Mouse (Mus musculus) adrenal gland, postnatal 36 days (tissue): ENCODE results near the gene Aire. TPM values are rescaled to one million over a fixed set of nuclear protein-coding genes. Genes with fewer than 3 reads are reported as not detected.

ENCODE experiments used
- DNase-seq, 2 experiments: peaks; one replicate each; pipeline ENCODE4 v3.0.0; 2021; ENCODE audit warnings: mixed read lengths in 1 of 2
- long read RNA-seq, 2 experiments: library from polyadenylated mRNA; stranded (forward); transcript quantifications; one replicate each; pipeline ENCODE4 v2.0.0; 2021; ENCODE audit warnings: borderline sequencing depth in 2 of 2
- total RNA-seq, 2 experiments: library from RNA; stranded (reverse); gene quantifications; 2 replicates each; pipeline ENCODE4 v1.2.3; 2021

The Aire gene
- not detected for total RNA-seq
- long read RNA-seq, experiment 1 = 0 reads
- long read RNA-seq, experiment 2 = 0 reads

DNA sequence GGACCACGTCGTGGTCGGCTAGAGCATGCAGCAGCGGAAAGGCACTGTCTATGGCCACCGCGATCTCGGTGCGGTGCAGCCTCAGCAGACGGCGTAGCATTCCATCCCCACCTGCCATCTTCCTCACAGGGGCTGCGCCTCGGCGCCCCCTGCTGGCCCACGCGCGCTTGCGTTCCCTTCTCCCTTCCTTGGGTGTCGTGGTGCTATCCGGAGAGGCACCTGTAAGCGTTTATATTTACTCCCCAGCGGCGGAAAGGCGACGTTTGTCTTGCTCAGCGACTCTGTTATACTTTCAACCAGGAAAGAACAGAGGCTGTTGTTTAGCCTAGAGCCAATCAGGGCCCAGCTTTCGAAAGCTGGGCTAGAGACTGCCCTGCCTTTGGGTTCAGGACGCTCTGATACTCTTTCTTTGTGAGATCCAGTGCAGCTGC, at the start of gene Aire:
Gene Aire (minus strand): TSS at position 205 of the 431 bp plus-strand sequence.
- DNase-seq = peak; percentile 78 to 84

DNA sequence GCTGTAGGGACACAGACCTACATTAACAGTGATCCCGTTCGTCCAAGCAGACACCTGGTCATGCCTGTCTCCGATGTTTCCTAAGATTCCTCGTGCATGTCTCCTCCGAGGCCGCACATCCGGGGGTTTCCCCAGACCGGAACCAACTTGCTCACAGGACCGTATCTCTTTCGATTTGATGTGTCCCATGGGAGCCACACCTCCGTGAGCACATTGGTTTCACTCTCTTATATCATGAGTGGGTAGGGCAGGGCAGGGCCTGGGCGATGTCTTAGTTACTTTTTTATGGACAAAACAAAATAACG, 49.3 kb upstream of the Aire start:
- no peak for DNase-seq

DNA sequence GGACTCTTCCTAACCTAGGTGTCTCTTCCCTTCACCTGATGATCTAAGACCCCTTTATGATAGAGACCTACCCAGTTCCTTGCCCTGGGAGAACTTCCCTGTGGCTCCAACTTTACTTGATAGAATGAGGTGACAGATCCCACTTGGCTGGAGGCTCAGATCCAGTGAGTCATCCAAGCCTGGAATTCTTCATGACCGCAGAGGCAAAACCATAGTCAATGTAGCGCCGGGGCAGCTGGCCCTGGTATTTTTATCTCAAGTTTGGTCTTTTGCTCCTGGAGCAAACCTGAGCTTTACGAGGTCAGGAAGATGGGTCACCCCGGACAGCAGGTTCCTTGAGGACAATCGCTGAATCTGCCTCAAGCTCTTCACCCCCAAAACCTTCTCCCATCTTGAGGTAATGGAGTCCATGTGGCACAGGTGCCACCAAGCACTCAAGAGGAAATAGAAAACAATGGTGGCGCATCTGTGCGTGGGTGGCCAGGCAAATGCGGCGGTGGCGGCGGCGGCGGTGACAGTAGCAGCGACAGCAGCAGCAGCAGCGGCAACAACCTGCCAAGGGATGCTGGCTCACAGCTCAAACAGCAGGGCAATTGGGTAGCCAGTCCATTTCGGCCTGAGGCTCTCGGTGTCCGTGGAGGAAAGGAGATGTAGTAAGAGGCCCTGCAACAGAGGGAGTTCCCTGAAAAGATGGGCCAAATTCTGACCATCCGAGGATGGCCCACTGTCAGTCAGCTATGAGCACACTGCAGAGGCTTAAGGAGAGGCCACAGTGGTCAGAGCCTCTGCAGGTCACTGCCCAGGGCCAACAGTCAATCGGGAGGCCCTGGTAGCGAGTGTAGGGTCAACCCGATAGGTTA, 48.7 kb upstream of the Aire start:
- peak; percentile 69 for DNase-seq

DNA sequence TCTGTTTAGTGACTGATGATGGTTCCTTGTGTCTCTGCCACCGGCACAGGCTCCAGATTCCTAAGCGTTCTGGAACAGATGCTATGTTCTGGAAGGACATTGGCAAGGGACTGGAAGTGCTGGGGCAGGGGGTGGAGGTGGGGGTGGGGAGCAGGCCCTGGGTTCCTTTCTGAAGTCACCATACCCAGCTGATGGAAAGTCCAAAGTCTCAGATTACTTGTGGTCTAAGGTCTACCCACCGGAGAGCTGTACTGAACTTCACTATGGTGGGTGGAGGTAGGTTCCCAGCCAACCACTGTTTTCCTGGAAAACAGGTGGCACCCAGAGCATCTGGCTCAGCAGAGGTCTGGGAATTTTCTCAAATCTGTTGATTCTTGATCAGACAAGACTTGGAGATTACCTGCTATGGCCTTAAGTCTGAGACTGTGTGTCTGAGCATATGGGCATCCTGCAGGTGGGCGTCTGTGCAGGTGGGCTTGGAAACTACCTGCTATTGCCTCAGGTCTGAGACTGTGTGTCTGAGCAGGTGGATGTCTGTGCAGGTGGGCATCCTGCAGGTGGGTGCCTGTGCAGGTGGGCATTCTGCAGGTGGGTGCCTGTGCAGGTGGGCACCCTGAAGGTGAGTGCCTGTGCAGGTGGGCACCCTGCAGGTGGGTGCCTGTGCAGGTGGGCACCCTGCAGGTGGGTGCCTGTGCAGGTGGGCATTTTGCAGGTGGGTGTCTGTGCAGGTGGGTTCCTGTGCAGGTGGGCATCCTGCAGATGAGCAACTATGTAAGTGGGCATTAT, 47.5 kb upstream of the Aire start:
- DNase-seq = no peak

DNA sequence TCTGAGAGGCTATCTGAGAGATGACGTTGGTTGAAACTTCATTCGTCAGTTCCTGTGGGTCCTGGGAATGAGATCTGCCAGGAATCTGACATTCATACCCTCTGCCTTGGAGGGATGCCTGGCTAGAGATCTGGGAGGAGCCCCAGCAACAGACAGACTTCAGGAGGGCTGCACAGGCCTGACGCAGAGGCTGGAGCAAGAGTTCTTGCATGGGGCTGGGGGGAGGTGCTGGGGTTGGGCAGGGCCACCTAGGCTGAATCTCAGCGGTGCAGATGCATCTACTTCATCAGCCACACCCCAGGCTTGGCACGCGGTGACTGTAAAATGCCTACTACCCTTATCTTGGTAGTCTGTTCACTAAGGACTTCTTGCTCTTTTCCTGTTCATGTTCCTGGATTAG, 46.8 kb upstream of the Aire start:
- DNase-seq = no peak

DNA sequence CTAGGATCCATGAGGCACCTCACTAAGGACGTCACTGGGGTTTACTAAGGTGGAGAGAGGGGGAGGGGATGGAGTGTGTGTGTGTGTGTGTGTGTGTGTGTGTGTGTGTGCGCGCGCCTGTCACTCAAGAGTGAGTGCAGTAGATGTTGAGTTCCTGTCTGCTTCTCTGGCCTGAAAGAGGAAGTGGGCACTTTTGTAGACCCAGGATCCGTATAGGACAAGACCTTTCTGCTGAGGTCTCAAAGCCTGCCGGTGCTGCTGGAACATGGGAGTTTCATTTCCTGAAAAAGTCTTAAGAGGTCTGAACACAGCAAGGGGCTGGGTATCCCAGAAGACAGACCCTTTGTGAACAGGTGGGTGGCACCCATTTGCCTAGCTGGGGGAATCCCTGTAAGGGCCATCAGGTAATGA, 43.7 kb upstream of the Aire start:
- no peak for DNase-seq

DNA sequence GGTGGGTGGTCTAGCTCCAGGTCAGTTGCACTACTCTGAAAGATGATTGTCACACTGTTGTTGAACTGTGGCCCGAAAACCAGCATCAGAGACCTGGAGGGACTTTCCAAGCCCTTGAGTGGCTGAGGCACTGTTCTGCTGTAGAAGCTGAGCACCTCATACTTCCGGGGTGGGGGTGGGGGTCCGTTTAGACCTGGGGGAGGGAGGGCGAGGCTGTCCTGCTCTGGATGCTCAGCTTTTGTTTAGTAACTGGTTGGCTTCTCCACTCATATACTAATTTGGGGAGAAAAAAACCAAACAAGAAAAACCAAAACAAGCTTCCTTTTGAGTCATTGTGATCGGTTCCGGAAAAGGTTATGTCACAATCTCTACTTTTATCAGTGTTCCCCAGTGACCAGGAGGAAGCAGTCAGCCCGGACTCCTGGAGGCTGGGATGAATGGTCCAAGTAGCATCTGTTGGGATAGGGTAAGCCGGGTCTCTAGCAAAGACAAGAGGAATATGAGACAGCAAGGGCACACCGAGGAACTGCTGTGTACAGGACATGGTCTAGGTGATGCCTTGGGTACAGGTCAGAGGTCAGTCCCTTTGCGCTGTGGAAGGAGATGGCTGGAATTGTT, 43.1 kb upstream of the Aire start:
- no peak for DNase-seq

DNA sequence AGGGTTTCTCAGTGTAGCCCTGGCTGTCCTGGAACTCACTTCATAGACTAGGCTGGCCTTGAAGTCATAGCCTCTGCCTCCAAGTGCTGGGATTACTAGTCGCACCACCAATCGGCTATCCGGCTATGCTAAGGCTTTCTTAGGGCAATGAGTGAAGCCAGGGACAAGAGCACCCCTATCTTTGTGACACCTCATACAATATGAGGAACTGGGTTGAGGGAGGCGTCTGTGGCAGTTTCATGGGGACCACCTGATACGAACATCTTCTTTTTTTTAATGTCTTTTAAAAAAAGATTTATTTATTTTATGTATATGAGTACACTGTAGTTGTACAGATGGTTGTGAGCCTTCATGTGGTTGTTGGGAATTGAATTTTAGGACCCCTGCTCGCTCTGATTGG, 42.3 kb upstream of the Aire start:
- no peak for DNase-seq

DNA sequence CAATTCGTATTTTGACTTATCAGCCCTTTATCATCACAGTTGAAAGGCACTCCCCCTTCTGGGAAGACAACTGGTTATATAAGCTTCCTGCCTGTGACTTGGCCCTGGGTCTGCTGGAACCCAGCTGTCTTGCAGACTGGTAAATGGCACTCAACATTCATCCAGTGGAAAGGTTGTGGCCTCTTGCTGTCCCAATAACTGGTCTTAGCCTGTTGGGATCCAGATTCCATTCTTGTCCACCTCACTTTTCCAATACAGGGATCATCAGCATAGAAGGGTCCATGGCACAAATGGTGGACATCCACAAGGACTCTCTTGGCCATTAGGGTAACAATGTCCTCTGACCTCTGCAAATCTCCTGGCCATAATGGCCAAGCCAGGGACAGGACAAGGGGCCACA, 40.7 kb upstream of the Aire start:
- no peak for DNase-seq

DNA sequence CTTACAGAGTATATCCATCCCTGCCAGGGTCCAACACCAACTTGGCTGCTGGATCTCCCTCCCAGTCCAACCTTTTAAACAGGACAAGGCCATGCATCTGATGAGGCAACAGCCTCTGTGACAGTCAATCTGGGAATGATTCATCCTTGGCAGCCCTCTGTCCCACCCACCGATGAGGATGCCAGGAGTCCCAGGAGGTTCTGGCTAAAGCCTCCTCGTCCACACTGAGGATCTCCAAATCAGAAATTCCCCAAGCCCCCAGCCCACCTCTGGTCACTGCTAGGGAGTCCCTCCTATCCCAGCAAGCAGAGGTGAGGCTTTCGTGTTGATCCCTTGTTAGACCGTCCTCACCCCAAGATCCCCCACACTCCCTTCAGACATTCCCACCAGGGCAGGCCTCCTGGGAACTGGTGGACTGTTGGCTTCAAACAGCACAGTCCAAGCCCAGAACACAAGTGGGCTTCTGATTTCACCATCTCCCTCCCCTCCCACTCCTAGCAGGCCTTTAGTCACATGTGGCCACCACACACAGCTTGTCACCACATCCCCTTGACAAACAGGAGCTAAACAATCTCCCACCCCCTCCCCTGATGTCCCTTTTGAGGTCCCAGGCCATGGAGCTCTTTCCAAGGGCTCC, 36.7 kb upstream of the Aire start:
- peak; percentile 83 to 87 for DNase-seq

DNA sequence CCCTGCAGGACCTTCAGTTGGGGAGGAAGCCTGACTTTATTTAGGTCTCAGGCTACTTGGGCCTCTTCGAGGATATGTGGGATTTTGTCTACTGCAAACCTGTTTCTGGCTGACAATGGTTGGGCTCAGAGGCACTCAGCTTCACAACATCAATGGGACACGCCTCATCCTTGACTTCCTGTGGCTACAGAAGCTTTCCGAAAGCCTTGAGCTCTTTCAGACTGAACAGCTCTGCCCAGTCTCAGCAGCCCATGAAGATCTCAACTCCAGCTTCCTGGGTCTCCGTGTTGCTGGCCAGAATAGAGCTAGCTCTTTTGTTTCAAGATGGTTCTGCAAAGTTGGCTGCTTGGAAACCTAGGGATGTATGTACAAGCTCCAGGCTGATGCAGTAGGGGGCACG, 34.9 kb upstream of the Aire start:
- DNase-seq = no peak

DNA sequence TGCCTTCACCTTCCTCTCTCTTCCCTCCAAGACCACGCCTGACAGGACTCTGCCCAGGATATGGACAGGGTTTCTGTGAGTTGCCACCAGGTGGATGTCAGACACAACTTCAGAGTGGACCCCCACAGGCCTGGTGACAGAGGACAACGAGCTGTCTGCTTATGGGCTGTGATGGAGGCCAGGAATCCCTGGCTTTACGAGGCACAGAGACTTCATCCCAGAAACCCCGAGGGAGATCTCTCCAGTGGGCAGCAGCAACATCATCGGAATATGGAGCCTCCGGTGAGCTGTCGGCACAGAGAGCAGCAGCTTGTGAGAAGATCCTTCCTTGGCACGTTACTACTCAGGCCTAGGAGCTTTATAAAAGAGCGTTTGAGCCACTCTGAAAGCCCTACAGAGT, 34.5 kb upstream of the Aire start:
- DNase-seq = no peak

DNA sequence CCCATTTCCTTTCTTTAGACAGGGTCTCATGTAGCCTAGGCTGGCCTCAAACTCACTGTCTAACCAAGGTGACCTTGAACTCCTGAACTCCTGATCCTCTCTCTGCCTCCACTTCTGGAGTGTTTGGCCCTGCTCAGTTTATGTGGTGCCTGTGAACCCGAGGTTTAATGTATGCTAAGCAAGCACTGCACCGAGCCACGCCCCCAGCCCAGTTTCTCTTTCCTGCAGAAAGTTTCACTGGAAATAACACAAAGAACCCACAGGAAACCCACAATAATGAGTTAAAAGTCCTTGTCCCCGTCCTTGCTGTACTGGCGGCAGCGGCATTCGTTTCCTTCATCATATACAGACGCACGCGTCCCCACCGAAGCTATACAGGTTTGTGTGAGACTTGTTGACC, 31.6 kb upstream of the Aire start:
- DNase-seq = no peak

DNA sequence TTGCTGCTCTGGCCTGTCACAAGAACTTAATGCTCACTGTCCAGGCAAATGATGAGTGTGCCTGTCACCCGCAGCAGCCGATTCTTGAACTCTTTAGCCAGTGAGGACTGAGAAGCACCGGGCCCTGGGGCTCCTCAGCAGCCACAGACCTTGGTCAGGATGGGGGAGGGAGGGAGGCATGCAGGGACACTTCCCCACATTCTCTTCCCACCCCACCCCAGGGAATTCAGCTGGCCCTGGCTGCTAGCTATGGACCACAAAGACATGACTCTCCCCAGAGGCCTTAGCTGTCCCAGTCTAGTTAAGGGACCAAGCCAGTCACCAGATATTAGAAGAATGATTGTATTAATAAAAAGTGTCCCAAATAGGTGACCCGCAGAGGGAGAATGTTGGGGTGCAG, 30.7 kb upstream of the Aire start:
- no peak for DNase-seq

DNA sequence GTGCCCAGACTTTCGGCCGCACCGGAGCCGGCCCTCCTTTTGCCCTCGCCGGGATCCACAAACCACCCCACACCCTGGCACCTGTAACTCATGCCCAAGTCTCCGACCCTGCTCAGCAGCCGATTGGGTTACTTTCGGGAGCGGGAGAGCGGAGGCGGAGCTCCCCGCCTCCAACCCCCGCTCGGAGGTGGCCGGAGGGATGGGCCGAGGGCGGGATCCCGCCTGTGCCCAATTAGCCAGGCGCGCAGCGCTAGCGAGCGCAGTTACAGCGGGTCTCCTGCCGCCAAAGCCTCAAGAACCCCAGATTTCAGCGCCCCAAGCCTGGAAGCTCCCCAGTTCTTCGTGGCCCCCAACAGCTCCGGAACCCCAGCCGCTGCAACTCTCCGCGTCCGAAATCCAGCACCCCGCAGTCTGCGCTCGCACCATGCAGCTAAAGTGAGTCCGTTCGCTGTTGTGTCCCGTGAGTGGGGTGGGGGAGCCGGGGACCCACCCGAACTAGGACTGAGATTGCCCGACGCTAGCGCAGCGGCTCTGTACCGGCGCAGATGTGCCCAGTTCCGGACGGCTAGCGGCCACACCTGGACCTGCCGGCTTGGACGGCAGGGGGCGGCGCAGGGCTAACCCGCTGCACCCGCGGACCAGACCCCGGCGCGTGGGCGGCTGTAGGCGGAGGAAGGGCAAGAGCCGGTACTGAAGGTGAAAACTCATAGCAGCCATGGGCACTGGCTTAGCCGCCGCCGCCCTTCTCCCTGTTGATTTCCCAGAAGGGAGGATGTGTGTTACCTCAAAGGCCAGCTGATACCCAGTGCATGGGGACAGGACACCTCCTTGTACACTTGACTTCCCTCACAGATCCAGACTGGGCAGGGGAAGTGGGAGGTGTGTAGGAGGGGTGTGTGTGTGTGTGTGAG, 25.9 kb upstream of the Aire start, which contains the start of gene Icosl:
Gene Icosl (plus strand): TSS at position 202 of the 911 bp plus-strand sequence.
- DNase-seq = peak; percentile 92 to 93

DNA sequence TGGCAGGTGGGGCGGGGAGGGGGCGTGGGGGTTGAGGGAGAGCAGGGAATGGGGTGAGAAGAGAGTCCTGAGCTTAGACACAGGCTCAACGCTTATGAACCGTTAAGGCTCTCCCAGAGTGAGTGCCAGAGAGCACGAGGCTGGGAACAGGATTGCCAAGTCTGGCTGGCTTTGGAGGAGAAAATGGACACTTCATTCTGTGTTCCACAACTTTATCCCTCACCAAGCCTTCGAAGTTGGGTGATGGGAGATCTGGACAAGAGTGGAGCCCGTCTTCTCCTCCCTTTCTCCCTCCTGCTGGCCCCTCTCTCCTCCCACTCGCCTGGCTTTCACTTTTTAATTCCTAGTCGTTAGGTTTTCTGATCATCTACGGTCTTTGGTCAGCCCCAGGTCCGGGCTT, 25.1 kb upstream of the Aire start:
- DNase-seq = no peak

DNA sequence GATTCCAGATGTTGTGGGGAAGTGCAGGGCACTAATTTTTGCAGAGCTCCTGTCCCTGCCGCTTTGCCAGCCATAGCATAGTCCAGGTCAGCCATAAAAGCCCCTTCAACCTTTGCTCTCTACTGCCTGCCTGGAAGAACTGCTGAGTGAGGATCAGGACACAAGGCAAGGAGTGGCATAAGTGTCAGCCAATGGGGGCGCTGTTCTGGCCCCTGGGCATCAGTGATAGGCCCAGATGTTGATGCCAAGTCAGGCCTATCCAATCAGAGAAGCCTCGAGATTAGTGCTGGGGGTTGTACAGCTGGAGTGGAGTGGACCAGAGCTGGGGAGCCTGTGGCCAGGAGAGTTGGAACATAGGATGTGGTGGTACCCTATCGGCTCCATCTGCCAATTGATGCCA, 23.8 kb upstream of the Aire start:
- peak in 1 of 2 experiments; percentile 46 for DNase-seq

DNA sequence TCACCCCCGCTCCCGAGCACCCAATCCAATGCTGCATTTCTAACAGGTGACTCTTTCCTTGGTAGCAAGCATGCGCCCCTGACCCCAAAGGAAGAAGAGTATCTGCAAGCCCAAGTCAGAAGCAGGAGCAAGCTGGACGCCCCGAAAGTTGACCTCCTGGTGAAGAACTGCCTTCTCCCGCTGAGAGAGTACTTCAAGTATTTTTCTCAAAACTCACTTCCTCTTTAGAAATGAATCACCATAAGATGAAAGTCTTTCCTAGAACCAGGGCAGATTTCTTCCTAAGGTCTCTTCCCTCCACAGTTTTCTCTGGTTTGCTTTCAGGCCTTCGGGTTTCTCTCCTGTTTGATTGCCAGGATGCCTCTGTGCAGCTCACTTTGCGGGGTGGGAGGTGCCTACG, 19.7 kb upstream of the Aire start:
- DNase-seq = no peak

DNA sequence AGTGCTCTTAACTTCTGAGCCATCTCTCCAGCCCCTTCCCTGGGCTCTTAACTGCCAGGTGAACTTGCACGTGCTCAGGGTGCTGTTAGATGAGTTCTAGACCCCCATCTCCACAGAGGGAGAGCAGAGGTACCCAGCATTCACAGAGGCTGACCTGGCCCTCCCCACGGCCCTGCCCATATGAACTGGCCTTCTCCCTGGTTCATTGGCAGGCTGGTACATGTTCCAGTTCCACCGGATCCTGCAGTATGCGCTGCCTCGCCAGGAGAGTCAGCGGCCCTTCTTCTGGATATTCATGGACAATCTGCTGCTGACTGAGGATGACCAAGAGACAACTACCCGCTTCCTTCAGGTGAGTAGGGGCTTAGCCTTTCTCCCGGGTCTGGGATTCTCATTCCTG, 13.6 kb upstream of the Aire start:
- DNase-seq = no peak

DNA sequence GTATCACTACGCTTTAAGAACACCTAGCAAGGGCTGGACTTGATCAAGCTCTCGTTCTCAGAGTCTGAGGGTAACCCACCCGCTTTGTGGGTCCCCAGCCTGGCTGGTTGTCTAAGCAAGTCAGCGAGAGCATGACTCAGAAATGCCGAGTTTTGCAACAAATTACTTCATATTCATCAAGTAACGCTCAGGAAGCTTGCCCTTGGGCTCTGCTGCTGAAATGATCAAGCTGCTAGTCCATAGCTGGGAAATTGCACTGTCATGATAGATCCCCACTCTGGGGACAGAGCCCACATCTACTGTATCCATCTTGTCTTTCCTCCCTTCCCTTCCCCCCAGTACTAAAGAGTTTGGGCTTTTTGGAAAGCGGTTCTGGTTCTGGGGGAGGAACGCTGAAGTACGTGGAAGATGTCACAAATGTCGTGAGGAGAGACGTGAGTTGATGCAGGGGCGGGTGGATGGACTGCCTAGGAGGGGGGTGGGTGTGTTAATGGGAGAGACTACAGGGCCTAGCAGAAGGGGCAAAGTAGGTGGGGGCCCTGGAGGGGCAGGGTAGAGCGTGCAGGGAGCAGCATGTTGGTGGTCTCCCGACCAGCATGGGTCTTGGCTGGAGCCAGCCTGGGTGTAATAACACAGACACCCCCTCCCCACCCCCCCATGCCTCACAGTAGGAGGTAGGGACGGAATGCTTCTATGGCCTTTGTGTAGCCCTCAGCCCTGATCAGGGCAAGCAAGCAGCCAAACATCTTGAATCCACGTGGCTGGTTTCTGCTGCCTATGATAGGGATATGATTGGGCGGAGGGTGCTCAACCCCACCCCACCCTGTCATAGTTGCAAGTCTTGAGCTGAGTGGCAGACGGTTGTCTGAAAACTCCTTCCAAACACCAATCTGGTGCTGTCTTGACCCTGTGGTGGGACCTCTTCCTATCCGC, 11.5 kb upstream of the Aire start:
- peak; percentile 50 to 58 for DNase-seq
